Mouse (Mus musculus): ENCODE results near the gene Catsperg1. TPM values are rescaled to one million over a fixed set of nuclear protein-coding genes. Genes with fewer than 3 reads are reported as not detected.

Catsperg1 gene
- polyA plus RNA-seq, 1 experiment from 2014 or later: 2.5 TPM

DNA sequence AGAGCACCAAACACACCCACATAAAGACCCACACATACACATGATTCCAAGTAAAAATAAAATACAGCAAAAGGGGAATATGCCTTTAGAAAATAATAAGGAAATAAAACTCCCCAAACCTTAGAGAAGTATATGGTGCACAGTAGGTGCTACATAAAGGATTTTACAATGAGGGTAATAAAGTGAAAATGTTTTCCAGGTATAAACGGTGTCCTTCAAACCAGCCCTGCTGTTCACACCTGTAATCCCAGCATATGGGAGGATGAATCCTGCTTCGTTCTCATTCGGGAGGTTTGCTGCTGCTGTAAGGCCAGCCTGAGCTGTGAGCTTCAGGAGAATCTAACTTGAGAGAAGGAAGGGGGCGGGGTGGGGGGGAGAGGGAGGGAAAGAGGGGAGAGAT, 79.6 kb downstream of the Catsperg1 start:
- Histone ChIP-seq H3K4me2 (ENCODE audit: low read length) (peak overlapping the region; percentile 60), H3K27me3 (replicated peaks; ENCODE audit: control insufficient read depth, insufficient read depth, low read length) (peaks cover 2% of the 10 kb centered on the region), H3K4me3 (ENCODE audit: low read length) (peak overlapping the region; percentile 30), H3K36me3 (ENCODE audit: control insufficient read depth, insufficient read depth, low read length) (no peaks in the 10 kb centered on the region), H3K4me1 (ENCODE audit: control insufficient read depth, insufficient read depth, low read depth, low read length) (no peaks in the 10 kb centered on the region; the same call in 1 of the 2 replicates), H3K27ac (ENCODE audit: low read depth, low read length) (no peak overlapping the region), H3K9me3 (ENCODE audit: control insufficient read depth, low read length) (no peaks in the 10 kb centered on the region), H3K9ac (ENCODE audit: low read depth, low read length) (no peak overlapping the region)
- ATAC-seq: no peak
- 5% methylated on average over 4 of the region's 4 CpGs for WGBS

Other genes with a start within 250 kb of the Catsperg1 start
- 282 and 295 TPM in 2 replicates for gene Eif3k, start 232.2 kb downstream of the Catsperg1 start, polyA plus RNA-seq (2015; fragmentation: Nextera tagmentation; extraction: Ambion mirVana)
- 10.7 and 13.8 TPM in 2 replicates for gene Map4k1, start 232.0 kb downstream of the Catsperg1 start, polyA plus RNA-seq (2015; fragmentation: Nextera tagmentation; extraction: Ambion mirVana)
- gene Ryr1, start 88.9 kb downstream of the Catsperg1 start, polyA plus RNA-seq (2015; fragmentation: Nextera tagmentation; extraction: Ambion mirVana): 9.2 and 11.0 TPM in 2 replicates
- 0.82 and 1.2 TPM in 2 replicates for gene Rasgrp4, start 79.2 kb downstream of the Catsperg1 start, polyA plus RNA-seq (2015; fragmentation: Nextera tagmentation; extraction: Ambion mirVana)
- gene Fam98c, start 57.8 kb downstream of the Catsperg1 start, polyA plus RNA-seq (2015; fragmentation: Nextera tagmentation; extraction: Ambion mirVana): 34.6 and 44.1 TPM in 2 replicates
- 0.36 and 0.81 TPM in 2 replicates for gene Ggn, start 43.8 kb downstream of the Catsperg1 start, polyA plus RNA-seq (2015; fragmentation: Nextera tagmentation; extraction: Ambion mirVana)
- 8.4 and 10.4 TPM in 2 replicates for gene Spred3, start 43.6 kb downstream of the Catsperg1 start, polyA plus RNA-seq (2015; fragmentation: Nextera tagmentation; extraction: Ambion mirVana)
- 278 and 284 TPM in 2 replicates for gene Psmd8, start 33.3 kb downstream of the Catsperg1 start, polyA plus RNA-seq (2015; fragmentation: Nextera tagmentation; extraction: Ambion mirVana)
- gene Kcnk6, start 18.5 kb upstream of the Catsperg1 start, polyA plus RNA-seq (2015; fragmentation: Nextera tagmentation; extraction: Ambion mirVana): 1.0 and 1.4 TPM in 2 replicates
- gene Yif1b, start 24.3 kb upstream of the Catsperg1 start, polyA plus RNA-seq (2015; fragmentation: Nextera tagmentation; extraction: Ambion mirVana): 109 and 114 TPM in 2 replicates
- 1.2 and 1.9 TPM in 2 replicates for gene 2200002D01Rik, start 34.4 kb upstream of the Catsperg1 start, polyA plus RNA-seq (2015; fragmentation: Nextera tagmentation; extraction: Ambion mirVana)
- 85.4 and 91.2 TPM in 2 replicates for gene Spint2, start 67.9 kb upstream of the Catsperg1 start, polyA plus RNA-seq (2015; fragmentation: Nextera tagmentation; extraction: Ambion mirVana)
- 2.8 and 2.9 TPM in 2 replicates for gene Ppp1r14a, start 75.3 kb upstream of the Catsperg1 start, polyA plus RNA-seq (2015; fragmentation: Nextera tagmentation; extraction: Ambion mirVana)
- 166 and 173 TPM in 2 replicates for gene Dpf1, start 89.9 kb upstream of the Catsperg1 start, polyA plus RNA-seq (2015; fragmentation: Nextera tagmentation; extraction: Ambion mirVana)

All from hindbrain, embryonic 16.5 days (tissue).